Mouse (Mus musculus) E14TG2a.4 (cell line): Measurements from ENCODE around the gene Rab11fip3.

ENCODE experiments used
- H3K27me3 ChIP-seq: 2 replicates; pipeline ENCODE4 v1.6.1; 2014; ENCODE audit warnings: low read length, control low read depth; ENCODE audit not compliant: insufficient read depth
- H3K36me3 ChIP-seq: 2 replicates; pipeline ENCODE4 v1.6.1; 2014; ENCODE audit warnings: low read length, control low read depth; ENCODE audit not compliant: insufficient read depth
- H3K4me1 ChIP-seq: replicated peaks from 2 replicates; pipeline ENCODE4 v1.6.1; 2014; ENCODE audit warnings: low read depth, low read length, control low read depth
- H3K4me3 ChIP-seq: replicated peaks from 2 replicates; pipeline ENCODE4 v1.5.1; 2014; ENCODE audit warnings: mild to moderate bottlenecking, low read length
- H3K9me3 ChIP-seq: 2 replicates; pipeline ENCODE4 v1.6.1; 2014; ENCODE audit warnings: low read length, control low read depth
- CTCF ChIP-seq: conservative IDR thresholded peaks from 2 replicates; pipeline ENCODE4 v1.5.1; 2014; ENCODE audit warnings: low read length
- NANOG ChIP-seq: IDR thresholded peaks from 2 replicates; pipeline ENCODE4 v1.6.1; 2014; ENCODE audit warnings: borderline replicate concordance, low read length, mixed read lengths
- POU5F1 ChIP-seq: IDR thresholded peaks from 2 replicates; pipeline ENCODE4 v1.6.1; 2014; ENCODE audit warnings: low read length, borderline replicate concordance

Gene Rab11fip3

DNA sequence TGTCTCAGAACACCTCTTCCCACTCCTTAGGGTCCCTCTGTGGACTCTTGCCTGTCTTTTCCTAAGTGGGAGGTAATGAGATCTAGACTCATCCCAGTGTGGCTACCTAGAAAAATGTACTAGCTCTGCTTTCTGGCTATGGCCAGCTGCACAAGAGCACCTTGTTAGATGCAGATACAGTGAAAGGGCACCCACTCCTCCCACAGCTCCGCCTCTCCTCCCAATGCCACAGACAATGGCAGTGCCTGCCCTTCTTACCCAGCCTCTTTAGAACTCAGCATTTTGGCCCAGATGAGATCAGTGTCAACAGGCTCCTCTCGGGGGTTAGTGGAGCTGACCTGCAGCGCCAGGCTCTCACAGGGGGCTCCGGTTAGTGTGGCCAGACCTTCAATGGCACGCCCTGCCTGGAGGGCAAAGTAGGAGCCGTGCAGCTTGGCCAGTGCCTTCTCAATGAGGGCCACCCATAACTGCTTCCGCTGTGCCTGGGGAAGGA, 106.9 kb downstream of the Rab11fip3 start:
- peaks cover 59% of the 10 kb centered on the region for H3K36me3 ChIP-seq
- H3K27me3 ChIP-seq = no peaks in the 10 kb centered on the region
- H3K4me3 ChIP-seq = no peak overlapping the region
- H3K4me1 ChIP-seq = peaks cover 40% of the 10 kb centered on the region
- no peaks in the 10 kb centered on the region for H3K9me3 ChIP-seq
- no peak for TF ChIP-seq CTCF
- TF ChIP-seq POU5F1 = no peak
- TF ChIP-seq NANOG = no peak

DNA sequence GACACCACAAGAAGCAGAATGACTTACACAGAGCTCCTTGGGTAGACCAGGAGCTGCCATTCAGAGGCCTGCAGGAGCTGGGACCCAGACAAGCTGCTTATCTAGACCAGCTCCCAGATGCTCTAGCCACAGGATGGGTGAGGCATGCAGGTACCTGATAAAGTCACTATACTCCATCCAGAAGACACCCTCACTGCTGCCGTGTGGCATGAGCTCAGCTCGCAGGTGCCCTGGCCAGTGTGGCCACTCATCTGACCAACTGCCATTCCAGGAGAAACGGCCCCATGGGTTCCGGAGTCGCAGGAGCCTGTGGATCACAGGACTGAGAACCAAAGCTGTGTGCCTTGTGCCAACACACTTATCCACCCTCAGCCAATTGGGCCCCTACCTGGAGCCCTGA, 107.8 kb downstream of the Rab11fip3 start:
- Histone ChIP-seq H3K4me3 (no peak overlapping the region), H3K4me1 (peaks cover 40% of the 10 kb centered on the region), H3K36me3 (peaks cover 58% of the 10 kb centered on the region), H3K9me3 (no peaks in the 10 kb centered on the region), H3K27me3 (no peaks in the 10 kb centered on the region)
- TF ChIP-seq POU5F1 = no peak
- TF ChIP-seq CTCF = no peak
- no peak for TF ChIP-seq NANOG

DNA sequence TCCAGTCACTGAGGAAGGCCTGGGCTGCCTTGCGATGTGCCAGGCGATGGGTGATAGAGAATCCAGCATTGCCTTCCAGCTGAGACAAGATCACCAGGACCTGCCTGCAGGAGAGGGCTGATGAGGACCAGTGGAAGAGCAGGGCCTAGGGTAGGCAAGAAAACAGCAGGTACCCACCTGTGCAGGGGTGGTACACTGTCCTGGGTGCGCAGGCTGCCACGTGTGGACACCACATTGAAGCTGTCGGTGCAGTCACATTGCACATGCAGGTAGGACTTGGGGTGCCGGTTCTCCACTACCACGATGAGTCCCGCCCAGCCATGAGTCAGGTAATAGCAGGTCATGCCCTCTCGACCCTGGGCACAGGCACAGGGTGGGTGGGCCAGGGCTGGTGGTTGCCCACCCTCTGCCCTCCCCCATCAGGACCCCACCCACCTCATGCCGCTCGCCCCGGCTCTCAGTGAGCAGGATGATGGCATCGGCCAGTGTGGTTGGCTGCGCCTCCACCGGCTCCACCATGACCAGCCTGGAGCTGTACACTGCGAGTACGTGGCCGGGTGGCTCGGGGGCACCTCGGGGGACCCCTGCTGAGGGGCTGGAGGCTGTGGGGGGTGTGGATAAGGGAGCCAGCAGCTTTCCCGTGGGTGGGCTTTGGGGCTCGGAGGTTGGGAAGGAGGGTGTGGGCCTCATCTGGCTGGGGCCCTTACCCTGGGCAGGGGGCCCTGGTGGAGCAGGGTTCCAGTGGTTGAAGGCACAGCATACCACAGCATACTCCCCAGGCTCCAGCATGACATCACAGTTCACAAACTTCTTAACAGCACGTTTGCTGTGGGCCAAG, 109.5 kb downstream of the Rab11fip3 start:
- Histone ChIP-seq H3K27me3 (no peaks in the 10 kb centered on the region), H3K4me1 (peaks cover 40% of the 10 kb centered on the region), H3K4me3 (no peak overlapping the region; the same call in 1 of the 2 replicates), H3K36me3 (peaks cover 51% of the 10 kb centered on the region), H3K9me3 (no peaks in the 10 kb centered on the region)
- TF ChIP-seq NANOG (no peak), POU5F1 (no peak), CTCF (no peak)

DNA sequence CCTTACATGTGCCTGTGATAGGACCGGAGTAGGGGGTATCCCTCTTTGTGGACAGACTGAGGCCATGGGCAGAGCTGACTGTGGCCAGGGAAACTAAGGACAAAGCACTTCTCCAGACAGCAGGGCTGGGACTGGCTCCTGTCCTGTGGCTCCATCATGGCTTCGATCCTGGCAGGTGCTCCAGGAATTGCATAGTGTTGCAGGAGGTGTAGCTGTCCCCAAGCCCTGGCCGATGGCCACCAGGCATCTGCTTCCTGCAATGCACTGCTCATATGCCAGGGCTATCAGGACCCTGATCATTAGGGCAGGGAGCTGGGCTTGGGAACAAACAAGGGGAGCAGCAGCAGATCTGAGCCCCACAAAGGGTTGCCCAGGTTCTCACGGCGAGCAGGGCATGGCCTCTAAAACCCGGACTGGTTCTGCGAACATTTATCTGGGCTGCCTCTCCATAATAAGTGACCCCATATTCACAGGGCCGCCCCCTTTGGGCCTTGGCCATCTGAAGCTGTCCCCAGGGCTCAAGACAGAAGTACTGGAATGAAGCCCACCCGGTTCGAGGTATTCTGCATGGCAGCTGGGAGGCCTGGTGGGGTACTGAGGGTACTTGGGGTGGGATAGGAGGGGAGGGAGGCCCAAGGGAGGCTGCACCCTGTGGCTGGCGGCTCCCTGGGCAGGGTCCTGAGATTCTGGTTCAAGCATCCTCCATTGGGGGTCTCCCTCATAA, 110.4 kb downstream of the Rab11fip3 start:
- TF ChIP-seq POU5F1 (no peak), NANOG (no peak), CTCF (no peak)
- Histone ChIP-seq H3K9me3 (no peaks in the 10 kb centered on the region), H3K36me3 (peaks cover 42% of the 10 kb centered on the region), H3K27me3 (peaks cover 3% of the 10 kb centered on the region), H3K4me3 (no peak overlapping the region), H3K4me1 (peaks cover 32% of the 10 kb centered on the region)

DNA sequence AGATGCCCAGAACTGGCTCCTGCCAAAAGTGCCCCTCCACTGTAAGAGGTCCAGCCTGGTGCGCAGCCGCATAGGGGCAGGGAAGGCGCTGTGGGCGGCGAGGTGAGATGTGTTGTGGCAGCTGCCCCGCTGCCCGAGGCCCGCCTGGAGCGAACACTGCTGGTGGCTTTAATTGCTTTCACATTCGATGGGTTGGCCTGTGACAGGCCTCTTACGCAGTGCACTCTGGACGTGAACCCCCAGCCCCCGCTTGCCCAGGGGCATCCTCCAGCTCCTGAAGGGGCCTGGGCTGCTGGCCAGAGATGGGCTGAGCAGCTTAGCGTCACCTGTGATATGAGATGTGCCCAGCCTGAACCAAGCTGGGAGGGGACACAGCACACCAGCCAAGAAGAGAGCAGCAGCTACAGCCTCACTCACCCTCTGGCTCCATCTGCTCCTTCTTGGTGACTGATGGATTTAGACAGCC, 111.7 kb downstream of the Rab11fip3 start:
- TF ChIP-seq POU5F1 (no peak), CTCF (no peak), NANOG (no peak)
- H3K4me3 ChIP-seq = no peak overlapping the region
- no peaks in the 10 kb centered on the region for H3K9me3 ChIP-seq
- H3K36me3 ChIP-seq = peaks cover 30% of the 10 kb centered on the region
- peaks cover 21% of the 10 kb centered on the region for H3K4me1 ChIP-seq
- peaks cover 15% of the 10 kb centered on the region for H3K27me3 ChIP-seq

DNA sequence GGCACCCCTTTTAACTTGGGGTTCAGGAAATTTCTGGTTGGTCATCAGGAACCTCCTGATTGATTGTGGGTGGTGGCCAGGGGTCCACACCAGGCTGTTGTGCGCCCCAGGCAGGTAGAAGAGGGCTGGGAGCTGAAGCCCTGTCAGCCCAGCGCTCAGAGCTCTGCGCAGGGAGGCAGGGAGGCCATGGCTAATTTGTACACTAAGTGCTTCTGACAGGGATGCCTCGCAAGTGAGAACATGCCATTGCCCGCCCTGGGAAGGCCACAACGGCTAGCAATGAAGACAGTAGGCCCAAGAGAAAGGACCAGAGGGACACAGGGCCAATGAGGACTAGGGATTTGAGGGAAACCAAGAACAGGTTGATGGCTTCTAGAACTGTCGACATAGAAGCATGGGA, 112.7 kb downstream of the Rab11fip3 start:
- H3K4me1 ChIP-seq = peaks cover 17% of the 10 kb centered on the region
- H3K36me3 ChIP-seq = peaks cover 24% of the 10 kb centered on the region
- H3K4me3 ChIP-seq = no peak overlapping the region
- no peaks in the 10 kb centered on the region for H3K9me3 ChIP-seq
- peaks cover 25% of the 10 kb centered on the region for H3K27me3 ChIP-seq
- no peak for TF ChIP-seq CTCF
- TF ChIP-seq NANOG = no peak
- TF ChIP-seq POU5F1 = no peak

DNA sequence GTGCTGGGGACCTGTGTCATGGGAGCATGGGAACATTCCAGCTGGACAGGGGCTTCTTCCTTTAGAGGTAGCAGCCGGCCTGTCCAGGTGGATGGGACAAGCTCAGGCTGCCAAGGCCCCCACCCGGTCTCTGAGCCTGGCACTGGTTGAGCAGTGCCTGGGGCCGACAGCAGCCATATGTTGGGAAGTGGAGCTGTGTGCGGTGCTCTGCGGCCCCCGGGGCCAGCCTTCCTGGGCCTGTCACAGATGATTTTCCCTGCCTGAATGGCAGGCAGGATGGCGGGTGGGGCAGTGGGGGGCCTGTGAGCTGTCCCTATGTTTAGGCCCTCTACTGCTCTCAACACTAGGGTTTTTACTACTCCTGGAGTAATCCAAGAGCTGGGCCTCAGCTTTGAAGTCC, 113.2 kb downstream of the Rab11fip3 start:
- TF ChIP-seq POU5F1 (no peak), NANOG (no peak), CTCF (no peak)
- Histone ChIP-seq H3K4me1 (peaks cover 18% of the 10 kb centered on the region), H3K9me3 (no peaks in the 10 kb centered on the region), H3K36me3 (peaks cover 24% of the 10 kb centered on the region), H3K4me3 (no peak overlapping the region), H3K27me3 (peaks cover 29% of the 10 kb centered on the region)

DNA sequence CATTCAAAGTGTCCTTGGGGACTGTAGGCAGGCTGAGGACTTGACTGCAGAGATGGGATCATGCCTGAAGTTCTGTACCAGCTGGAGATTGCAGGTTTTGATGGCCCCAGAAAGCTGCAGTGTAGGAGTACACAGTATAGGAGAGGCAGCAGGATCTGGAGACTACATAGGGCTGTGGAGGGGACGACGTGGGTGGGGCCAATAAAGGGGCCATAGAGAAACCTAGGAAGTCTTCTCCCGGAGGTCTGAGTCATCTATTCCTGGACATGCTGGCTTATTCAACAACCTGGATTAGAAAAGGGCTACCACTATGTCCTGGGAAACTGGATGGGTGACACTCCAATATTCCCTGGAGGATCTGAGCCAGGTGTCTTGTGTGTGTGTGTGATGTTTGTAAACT, 113.6 kb downstream of the Rab11fip3 start:
- Histone ChIP-seq H3K9me3 (no peaks in the 10 kb centered on the region), H3K36me3 (peaks cover 22% of the 10 kb centered on the region), H3K4me1 (peaks cover 20% of the 10 kb centered on the region), H3K4me3 (no peak overlapping the region), H3K27me3 (peaks cover 33% of the 10 kb centered on the region)
- no peak for TF ChIP-seq CTCF
- TF ChIP-seq NANOG = no peak
- no peak for TF ChIP-seq POU5F1
